Mouse (Mus musculus) intestine, postnatal 0 days (tissue): ENCODE measurements around the gene Spata5. TPM values are rescaled to one million over a fixed set of nuclear protein-coding genes. Genes with fewer than 3 reads are reported as not detected.

ENCODE experiments used
- ATAC-seq: fragments of 200-750 bp; cut with Nextera tagmentation; 2 replicates; pipeline ENCODE4 v1.8.0; 2017; ENCODE audit warnings: mild to moderate bottlenecking, moderate TSS enrichment, moderate library complexity
- H3K27ac ChIP-seq: fragments of 300-500 bp; sonication (generic); 2 replicates; pipeline ENCODE4 v1.5.1; 2014; ENCODE audit warnings: mild to moderate bottlenecking, low read depth, low read length, moderate library complexity
- H3K27me3 ChIP-seq: fragments of 300-500 bp; sonication (generic); replicated peaks from 2 replicates; pipeline ENCODE4 v1.6.1; 2014; ENCODE audit warnings: low read length, mixed read lengths; ENCODE audit not compliant: control insufficient read depth, insufficient read depth
- H3K36me3 ChIP-seq: fragments of 300-500 bp; sonication (generic); 2 replicates; pipeline ENCODE4 v1.6.1; 2014; ENCODE audit warnings: mild to moderate bottlenecking, moderate library complexity; ENCODE audit not compliant: control insufficient read depth, insufficient read depth
- H3K4me1 ChIP-seq: fragments of 300-500 bp; sonication (generic); replicated peaks from 2 replicates; pipeline ENCODE4 v1.6.1; 2014; ENCODE audit warnings: antibody characterized with exemption, low read length, mixed read lengths; ENCODE audit not compliant: control insufficient read depth, insufficient read depth
- H3K4me2 ChIP-seq: fragments of 300-500 bp; sonication (generic); replicated peaks from 2 replicates; pipeline ENCODE4 v1.6.1; 2014; ENCODE audit warnings: low read depth, mild to moderate bottlenecking, moderate library complexity
- H3K4me3 ChIP-seq: fragments of 300-500 bp; sonication (generic); 2 replicates; pipeline ENCODE4 v1.5.1; 2014; ENCODE audit warnings: low read depth, low read length
- H3K9ac ChIP-seq: fragments of 300-500 bp; sonication (generic); 2 replicates; pipeline ENCODE4 v1.6.1; 2014; ENCODE audit warnings: mild to moderate bottlenecking, low read depth, low read length
- H3K9me3 ChIP-seq: fragments of 300-500 bp; sonication (generic); 2 replicates; pipeline ENCODE4 v1.6.1; 2016; ENCODE audit warnings: mixed run types; ENCODE audit not compliant: control insufficient read depth
- CTCF ChIP-seq: sonication (generic); IDR thresholded peaks from 2 replicates; pipeline ENCODE4 v1.5.1; 2016; ENCODE audit warnings: low read depth, mild to moderate bottlenecking, control low read depth, antibody characterized with exemption, moderate library complexity
- WGBS: fragments of 180-500 bp; shearing (Covaris S2); extraction: QIAGEN DNeasy Blood & Tissue Kit; methylation state at CpG from one replicate; pipeline ENCODE4 v1.1.7; 2014; 5-methylcytosine and 5-hydroxymethylcytosine counted together
- polyA plus RNA-seq: library from polyadenylated mRNA; unstranded; fragments of >200 nt; fragmentation: Nextera tagmentation; extraction: Ambion mirVana; gene quantifications from 2 replicates; pipeline ENCODE4 v1.2.1, GENCODE M21; 2015

The Spata5 gene
- polyA plus RNA-seq, 1 experiment from 2014 or later = 15.9 TPM

- Histone ChIP-seq H3K4me2 (no peak overlapping the region), H3K36me3 (no peaks in the 10 kb centered on the region), H3K27me3 (no peaks in the 10 kb centered on the region), H3K4me3 (no peak overlapping the region), H3K4me1 (no peaks in the 10 kb centered on the region; the same call in 1 of the 2 replicates), H3K9ac (no peak overlapping the region), H3K27ac (peak overlapping the region; percentile 57), H3K9me3 (no peaks in the 10 kb centered on the region)
- WGBS = 43% methylated on average over 7 of the region's 7 CpGs
- no peak for ATAC-seq
- TF ChIP-seq CTCF = no peak
These were observed 136.9 kb downstream of the Spata5 start for GRCm38 (mm10) chr3:37556412-37557113.

DNA sequence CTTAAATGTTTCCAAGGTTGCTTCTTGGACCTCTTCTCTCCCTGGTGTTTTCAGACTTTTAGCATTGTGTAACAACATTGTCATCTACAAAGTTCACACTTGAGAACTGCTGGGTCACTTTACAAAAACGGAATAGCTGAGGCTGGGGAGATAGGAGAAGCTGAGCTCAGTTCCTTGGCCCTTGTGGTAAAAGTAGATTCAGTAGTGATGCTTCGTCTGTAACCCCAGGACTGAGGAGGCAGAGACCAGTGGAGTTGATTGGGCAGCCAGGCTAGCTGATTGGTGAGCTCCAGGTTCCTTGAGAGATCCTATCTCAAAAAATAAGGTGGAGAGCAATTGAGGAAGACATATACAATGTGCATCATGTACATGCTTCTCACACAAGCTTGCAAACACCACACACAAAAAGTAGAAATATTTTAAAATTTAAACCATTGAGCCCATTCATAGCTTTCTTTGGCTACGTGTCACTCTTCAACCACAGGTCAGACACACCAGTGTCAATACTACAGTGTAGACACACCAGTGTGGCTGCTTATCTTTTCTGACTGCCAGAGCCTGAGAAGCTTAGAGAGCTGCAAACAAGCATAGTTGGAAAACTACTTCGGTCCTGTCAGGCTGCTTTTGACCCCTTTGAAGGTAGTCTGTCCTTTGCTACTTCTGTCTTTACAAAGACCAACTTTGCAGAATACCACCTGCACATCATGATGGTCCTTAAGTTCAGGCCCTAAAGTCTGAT lies 138.2 kb downstream of the Spata5 start:
- TF ChIP-seq CTCF = no peak
- Histone ChIP-seq H3K36me3 (no peaks in the 10 kb centered on the region), H3K27ac (no peak overlapping the region), H3K27me3 (no peaks in the 10 kb centered on the region), H3K4me3 (no peak overlapping the region), H3K9ac (no peak overlapping the region), H3K9me3 (no peaks in the 10 kb centered on the region), H3K4me2 (no peak overlapping the region), H3K4me1 (no peaks in the 10 kb centered on the region; the same call in 1 of the 2 replicates)
- ATAC-seq = no peak
- 72% methylated on average over 4 of the region's 4 CpGs for WGBS

DNA sequence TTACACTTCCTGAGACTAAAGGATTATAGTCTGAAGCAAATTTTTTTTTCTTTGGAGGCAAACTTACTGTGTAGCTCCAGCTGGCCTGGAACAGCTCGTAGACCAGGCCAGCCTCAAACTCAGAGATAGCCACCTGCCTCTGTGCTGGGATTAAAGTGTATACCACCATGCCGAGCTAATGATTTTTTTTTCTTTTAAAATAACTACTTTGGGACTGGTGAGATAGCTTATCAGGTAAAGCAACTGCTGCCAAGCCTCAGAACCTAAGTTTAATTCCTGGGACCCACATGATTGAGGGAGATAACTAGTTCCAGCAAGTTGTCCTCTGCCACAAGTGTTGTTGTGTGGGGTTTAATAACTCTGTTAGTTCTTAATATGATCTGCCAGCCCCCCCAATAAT lies 139.6 kb downstream of the Spata5 start:
- Histone ChIP-seq H3K36me3 (no peaks in the 10 kb centered on the region), H3K4me1 (no peaks in the 10 kb centered on the region; the same call in 1 of the 2 replicates), H3K4me3 (no peak overlapping the region), H3K27me3 (no peaks in the 10 kb centered on the region), H3K9me3 (no peaks in the 10 kb centered on the region), H3K27ac (no peak overlapping the region), H3K9ac (no peak overlapping the region), H3K4me2 (no peak overlapping the region)
- ATAC-seq = no peak
- WGBS = 74% methylated on average over 2 of the region's 2 CpGs
- TF ChIP-seq CTCF = no peak

DNA sequence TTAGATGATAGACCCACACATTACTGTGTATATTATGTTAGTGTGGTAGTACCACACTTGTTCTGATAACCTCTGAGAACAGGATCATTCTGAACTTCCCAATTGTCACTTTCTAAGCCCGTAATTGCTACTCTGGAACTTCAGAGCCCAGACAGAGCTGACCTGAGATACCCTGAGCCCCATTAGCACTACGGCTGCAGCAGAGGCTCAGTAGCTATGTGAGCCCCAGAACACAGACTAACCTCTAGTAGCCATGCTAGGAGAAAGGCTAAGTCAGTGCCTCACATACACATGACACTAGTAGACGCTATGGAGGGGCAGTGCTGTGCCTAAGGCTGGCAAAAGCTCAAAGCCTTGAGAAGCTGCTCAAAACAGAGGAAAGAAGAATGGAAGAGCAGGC lies 141.8 kb downstream of the Spata5 start:
- H3K4me1 ChIP-seq = no peaks in the 10 kb centered on the region; the same call in 1 of the 2 replicates
- no peaks in the 10 kb centered on the region for H3K9me3 ChIP-seq
- 88% methylated on average over 3 of the region's 3 CpGs for WGBS
- H3K4me2 ChIP-seq = no peak overlapping the region
- no peak for TF ChIP-seq CTCF
- H3K27ac ChIP-seq = no peak overlapping the region
- no peaks in the 10 kb centered on the region for H3K36me3 ChIP-seq
- no peak overlapping the region for H3K9ac ChIP-seq
- ATAC-seq = no peak
- no peak overlapping the region for H3K4me3 ChIP-seq
- H3K27me3 ChIP-seq = no peaks in the 10 kb centered on the region

- no peaks in the 10 kb centered on the region for H3K27me3 ChIP-seq
- no peaks in the 10 kb centered on the region for H3K9me3 ChIP-seq
- no peak overlapping the region for H3K4me2 ChIP-seq
- WGBS = 93% methylated on average over 6 of the region's 6 CpGs
- no peaks in the 10 kb centered on the region for H3K4me1 ChIP-seq
- H3K9ac ChIP-seq = no peak overlapping the region
- H3K36me3 ChIP-seq = 0 out of 2 replicates have a peak, but pooled peaks cover 7% of the 10 kb centered on the region
- H3K27ac ChIP-seq = no peak overlapping the region
- no peak for ATAC-seq
- no peak for TF ChIP-seq CTCF
- no peak overlapping the region for H3K4me3 ChIP-seq
These were observed 146.4 kb downstream of the Spata5 start for GRCm38 (mm10) chr3:37566097-37566496.

- WGBS = 88% methylated on average over 1 of the region's 1 CpGs
- ATAC-seq = no peak
- no peak overlapping the region for H3K27ac ChIP-seq
These were observed 147.8 kb downstream of the Spata5 start for GRCm38 (mm10) chr3:37567505-37567904.

More at GRCm38 (mm10) chr3:37567505-37567904, 147.8 kb downstream of the Spata5 start:
- no peak overlapping the region for H3K9ac ChIP-seq
- TF ChIP-seq CTCF = no peak
- no peaks in the 10 kb centered on the region for H3K27me3 ChIP-seq
- no peaks in the 10 kb centered on the region for H3K9me3 ChIP-seq
- H3K4me2 ChIP-seq = no peak overlapping the region
- no peak overlapping the region for H3K4me3 ChIP-seq
- H3K4me1 ChIP-seq = no peaks in the 10 kb centered on the region
- H3K36me3 ChIP-seq = 0 out of 2 replicates have a peak, but pooled peaks cover 7% of the 10 kb centered on the region
